Mouse (Mus musculus) layer of hippocampus, adult 8-10 months (tissue): ENCODE results near the gene Rbms2. TPM values are rescaled to one million over a fixed set of nuclear protein-coding genes. Genes with fewer than 3 reads are reported as not detected.

Experiments used
- DNase-seq, 2 experiments: peaks; one replicate each; pipeline ENCODE4 v3.0.0; 2022; ENCODE audit warnings: low spot score in 2 of 2
- total RNA-seq, 4 experiments: library from RNA; stranded (reverse); gene quantifications; 2 replicates each; pipeline ENCODE4 v1.2.4; 2022

Gene Rbms2
- total RNA-seq, 4 experiments from 2014 or later, result 12.1 to 19.4 (median 16.5) TPM

GRCm38 (mm10) chr10:128140236-128140952, 39.7 kb downstream of the Rbms2 start:
- peak in 1 of 2 experiments; percentile 23 for DNase-seq

DNA sequence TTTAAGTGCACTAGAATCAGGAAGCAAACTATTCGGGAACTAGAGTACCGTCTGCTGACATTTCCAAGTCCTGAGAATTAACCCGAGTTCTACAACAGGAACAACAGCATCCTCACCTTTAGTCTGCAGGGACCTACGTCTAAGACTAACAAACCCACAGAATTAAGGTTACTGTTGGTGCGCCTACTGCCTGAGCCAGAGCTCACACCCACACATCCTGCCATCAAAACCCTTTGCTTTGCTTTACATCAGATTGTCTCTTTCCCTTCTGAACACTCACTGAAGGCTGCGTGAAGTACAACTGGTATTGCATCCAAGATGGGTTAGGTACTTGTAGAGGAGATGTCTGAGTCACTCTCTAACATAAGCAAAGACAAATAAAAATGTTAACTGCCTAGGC, 44.7 kb downstream of the Rbms2 start:
- no peak for DNase-seq

- DNase-seq, result peak; percentile 38 to 62
Observed at GRCm38 (mm10) chr10:128133650-128134332, 46.3 kb downstream of the Rbms2 start.

DNA sequence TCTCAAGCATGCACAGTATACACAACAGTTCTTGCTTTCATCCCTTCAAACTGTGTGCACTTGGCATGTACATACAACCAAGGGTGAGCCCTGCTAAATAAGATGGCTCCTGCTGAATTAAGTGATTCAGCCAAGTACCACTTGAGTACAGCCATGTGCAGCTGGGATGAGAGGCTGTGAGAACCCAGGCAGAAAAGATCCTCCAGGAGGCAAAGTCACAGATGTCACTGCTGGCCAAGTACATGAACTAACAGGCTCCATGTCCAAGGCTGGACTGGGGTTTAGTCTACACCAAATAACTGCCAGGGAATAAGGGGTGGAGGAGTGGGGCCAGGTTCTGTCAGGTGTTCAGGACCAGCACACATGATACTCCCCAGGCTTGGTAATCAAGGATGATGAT, 48.3 kb downstream of the Rbms2 start:
- no peak for DNase-seq

GRCm38 (mm10) chr10:128131297-128131696, 48.8 kb downstream of the Rbms2 start:
- no peak for DNase-seq

DNA sequence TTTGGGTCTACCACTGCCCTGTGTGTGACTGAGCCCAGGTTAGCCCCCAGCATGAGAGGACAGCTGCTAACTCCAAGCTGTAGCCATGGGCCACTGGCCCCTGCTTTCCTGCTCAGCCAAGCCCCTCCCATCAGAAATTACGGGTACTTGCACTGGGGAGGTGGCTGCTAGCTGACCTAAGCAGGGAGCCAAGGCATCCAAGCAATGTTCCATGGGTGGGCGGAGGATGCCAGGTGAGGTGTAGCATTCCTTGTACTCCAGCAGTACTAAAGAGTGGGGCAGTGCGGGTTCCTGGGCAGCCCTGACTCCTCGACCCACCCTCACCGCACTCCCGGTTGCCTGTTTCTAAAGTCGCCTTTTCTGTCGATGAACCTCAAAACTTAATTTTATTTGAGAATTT, 52.0 kb downstream of the Rbms2 start:
- DNase-seq, result no peak

DNA sequence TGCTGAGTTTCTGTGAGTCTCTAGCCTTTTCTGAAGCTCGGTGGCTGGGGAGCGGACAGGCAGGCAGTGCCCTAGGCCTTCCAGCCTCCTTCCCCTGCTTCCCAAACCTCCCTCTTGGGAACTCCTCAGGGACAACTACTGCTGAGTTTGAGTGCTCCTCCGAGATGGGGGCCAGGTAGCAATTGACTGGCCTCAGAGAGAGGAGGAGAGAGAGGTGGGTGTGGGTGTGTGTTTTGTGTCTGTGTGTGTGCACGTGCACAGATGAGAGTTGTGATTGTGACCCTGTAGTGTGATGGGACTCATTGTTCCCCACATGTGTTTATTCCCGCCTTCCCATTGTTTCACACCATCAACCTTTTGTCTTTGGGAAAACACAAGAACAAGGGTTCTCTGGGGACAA, 52.6 kb downstream of the Rbms2 start:
- no peak for DNase-seq

DNA sequence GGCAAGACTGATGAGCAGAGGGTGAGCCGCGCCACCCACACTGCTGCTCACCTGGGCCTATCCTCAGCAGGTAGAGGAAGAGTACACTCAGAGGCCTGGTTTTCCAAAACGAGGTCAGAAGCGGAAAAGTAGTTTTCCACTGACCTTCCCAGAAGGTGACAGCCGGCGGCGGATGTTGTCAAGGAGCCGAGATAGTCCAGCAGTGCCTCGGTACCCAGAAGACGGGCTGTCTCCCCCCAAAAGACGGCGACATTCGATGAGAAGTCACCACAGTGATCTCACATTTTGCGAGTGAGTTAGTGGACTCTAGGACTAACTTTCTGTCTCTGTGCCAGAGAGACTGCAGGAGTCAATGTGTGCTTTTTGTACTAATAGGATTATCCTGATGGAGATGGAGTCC, 54.1 kb downstream of the Rbms2 start:
- DNase-seq, result no peak

GRCm38 (mm10) chr10:128124831-128125230, 55.3 kb downstream of the Rbms2 start:
- DNase-seq, result no peak

- DNase-seq, result no peak
Observed at GRCm38 (mm10) chr10:128123833-128124232, 56.3 kb downstream of the Rbms2 start.

- DNase-seq, result no peak
Observed at GRCm38 (mm10) chr10:128111227-128111626, 68.9 kb downstream of the Rbms2 start.

- no peak for DNase-seq
Observed at GRCm38 (mm10) chr10:128110103-128110761, 69.9 kb downstream of the Rbms2 start.

GRCm38 (mm10) chr10:128097587-128097971, 82.5 kb downstream of the Rbms2 start:
- DNase-seq, result peak; percentile 38 to 41

DNA sequence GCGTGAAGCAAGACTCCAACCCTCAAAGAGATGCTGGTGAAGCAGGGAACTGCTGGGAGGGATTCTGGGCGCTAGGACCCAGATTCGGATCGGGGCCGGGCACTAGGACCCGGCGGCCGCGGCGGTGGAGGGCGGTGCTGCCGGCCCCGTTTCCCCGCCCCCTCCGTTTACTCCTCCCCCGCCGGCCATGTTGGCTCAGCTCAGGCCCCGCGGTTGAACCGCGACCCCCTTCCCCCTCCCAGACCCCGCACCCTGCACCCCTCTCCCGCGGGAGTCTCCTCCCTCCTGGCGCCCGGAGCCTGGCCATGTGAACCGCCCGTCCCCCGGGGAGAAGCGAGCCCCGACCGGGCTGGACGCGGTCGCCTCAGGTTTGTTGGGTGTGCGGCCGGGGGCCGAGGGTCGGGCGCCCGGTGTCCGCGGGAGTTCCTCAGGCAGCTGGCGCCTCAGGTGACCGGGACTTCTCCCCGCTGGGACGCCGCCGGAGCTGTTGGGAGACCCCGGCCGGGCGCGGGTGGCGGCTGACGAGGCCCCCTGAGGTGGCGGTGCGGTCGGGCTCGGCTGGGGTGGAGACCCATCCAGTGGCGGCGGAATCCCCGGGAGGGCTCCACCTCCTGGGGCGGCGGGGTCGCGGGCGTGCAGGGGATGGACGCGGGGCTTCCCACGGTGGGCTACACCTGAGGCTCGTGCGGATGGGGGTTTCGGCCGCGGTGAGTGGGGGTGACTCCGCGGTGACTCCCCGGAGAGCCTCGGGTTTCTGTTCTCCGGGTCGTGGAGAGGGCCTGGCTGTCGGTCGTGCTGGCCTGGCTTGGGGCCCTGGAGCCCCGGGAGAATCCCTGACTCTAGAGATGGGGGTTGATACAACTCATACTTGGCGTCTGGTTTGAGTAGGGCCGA, 83.2 kb downstream of the Rbms2 start:
- DNase-seq, result peak; percentile 45 to 60

DNA sequence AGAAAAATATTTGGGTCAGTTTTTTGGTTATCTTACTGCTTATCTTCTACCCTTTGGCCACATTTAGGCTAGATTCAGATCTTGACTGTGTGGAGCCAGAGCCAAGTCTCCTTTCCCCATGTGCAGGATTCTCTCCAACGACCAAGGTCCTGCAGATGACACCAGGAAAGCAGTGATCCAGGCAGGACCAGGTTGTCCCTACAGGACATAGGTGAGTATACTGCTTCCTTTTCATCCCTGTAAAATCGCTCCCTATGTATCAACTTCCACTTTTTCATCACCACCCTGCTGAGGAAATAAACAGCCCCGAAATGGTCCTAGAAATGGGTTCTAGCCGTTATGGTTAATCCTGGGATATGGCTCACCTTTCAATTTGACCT, 83.8 kb downstream of the Rbms2 start:
- DNase-seq, result no peak

DNA sequence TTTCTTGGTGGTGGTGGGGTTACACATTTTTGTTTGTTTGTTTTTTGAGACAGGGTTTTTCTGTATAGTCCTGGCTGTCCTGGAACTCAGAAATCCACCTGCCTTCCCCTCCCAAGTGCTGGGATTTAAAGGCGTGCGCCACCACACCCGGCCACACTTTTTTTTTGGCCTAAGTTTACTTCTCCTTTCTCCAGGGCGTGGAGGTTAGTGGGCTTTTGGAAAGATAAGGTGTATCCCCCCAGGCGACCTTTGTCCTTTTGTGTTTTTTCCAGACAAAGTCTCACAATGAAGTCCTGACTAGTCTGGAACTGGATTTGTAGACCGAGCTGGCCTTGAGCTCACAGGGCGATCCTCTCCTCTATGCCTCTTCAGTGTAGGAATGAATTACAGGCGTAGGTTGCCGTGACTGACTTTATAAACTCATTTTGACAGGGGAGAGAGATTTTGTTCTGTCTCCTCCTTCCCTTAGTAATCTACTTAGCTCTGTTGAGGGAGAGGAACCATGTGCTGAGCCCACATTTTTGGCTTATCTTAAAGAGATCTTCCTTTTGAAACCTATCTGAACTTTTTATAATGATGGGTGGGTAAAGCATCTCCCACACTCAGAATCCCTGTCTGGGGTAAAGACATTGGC, 85.0 kb downstream of the Rbms2 start:
- no peak for DNase-seq

DNA sequence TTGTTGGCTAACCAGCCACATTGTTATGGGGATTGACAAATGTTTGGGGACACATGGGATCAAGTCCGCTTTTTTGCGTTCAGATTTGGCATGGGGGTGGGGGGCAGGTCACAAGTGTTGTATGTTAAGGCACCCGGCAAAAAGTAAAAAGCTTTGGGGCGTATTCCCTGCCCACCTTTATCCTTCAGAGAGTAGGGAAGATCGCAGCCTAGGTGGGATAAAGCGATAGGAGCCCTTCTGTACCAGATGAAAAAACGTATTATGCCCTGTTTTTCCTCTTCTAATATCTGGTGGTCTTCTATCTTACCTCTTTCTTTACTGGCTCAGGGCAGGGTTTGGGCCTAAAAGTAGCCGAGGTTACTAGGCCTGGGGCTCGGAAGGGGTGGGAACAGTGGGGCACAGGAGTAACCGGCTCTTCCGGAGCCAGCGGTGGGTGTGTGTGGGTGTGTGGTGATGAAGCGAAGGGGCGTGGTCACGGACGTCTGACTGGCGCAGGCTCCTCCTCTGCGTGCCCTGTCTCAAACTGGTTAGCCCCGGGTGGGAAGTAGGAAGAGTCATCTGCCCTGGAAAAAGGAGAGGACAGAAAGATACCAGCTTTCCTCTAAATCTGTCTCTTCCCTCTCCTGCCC, 85.6 kb downstream of the Rbms2 start:
- peak; percentile 49 to 50 for DNase-seq

DNA sequence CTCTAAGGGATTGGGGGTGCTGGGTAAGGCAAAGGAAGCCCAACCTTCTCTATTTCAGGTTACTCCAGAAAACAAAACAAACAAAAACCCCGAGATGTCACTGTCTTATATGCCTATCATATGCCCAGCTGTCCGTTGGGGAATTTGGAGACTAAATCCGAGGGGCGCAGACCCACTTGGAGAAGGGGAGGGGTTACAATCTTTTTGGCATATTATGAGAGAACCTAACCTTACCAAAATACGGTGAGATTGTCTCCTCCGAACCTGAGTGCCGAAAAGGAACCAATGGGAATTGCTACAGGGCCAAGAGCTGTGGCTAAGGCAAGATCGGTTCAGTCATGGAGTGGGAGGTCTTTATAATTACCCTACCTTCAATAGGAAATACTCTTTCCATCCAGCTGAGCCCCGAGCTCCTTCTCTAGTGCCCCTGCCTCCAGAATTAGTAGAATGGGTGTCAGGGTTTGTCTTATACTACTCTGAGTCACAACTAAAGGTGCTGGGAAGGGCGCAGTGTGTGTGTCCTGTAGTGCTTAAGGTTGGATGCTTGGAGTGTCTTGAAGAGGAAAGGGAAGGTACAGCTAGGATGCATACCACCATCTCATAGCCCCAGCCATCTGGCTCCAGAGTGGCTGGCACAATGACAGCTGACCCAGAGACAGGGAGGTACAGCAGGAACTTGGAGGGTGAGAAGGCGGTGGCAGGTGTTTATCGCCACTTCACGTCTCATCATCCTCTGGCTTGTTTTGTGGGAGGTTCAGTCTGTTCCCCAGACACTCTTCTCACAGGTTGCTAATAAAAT, 86.4 kb downstream of the Rbms2 start:
- no peak for DNase-seq
